Mouse (Mus musculus): ENCODE measurements around the gene Srp54a. TPM values are rescaled to one million over a fixed set of nuclear protein-coding genes. Genes with fewer than 3 reads are reported as not detected.
"Not testable (repeated sequence)": the region's sequence is repeated elsewhere in the genome, so short reads cannot be mapped to it uniquely, and the experiment has no call there.

Srp54a gene
- total RNA-seq, 1 experiment, result 52.4 TPM

DNA sequence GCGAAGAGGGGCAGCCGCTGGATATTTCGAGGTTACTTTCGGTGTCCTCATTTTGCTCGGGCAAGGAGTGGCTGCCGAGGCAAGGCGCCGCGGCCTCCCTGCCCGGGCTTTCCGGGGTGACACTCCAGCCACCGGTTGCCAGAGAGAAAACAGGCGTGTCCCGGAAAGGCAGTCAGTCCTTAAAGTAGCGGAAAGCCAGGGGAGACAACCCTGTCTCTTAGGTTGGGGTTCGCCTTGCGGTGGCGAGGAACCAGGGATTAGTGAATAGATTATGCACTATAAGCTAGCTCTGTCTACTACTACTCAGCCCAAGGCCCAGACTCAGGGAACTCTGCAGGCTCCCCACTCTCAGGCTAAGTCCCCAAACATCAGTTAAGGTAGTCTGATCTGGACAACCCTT lies 44.7 kb downstream of the Srp54a start:
- H3K9me3 ChIP-seq (ENCODE audit: control insufficient read depth, insufficient read depth, low read depth, low read length); H3K4me3 ChIP-seq (ENCODE audit: insufficient read depth in 1 of 2, low read depth in 1 of 2, low read length in 2 of 2, poor library complexity in 1 of 2, severe bottlenecking in 1 of 2); H3K9ac ChIP-seq (ENCODE audit: insufficient read depth, low read depth, low read length, poor library complexity, severe bottlenecking); H3K27ac ChIP-seq (ENCODE audit: insufficient read depth, low read depth, low read length, poor library complexity, severe bottlenecking); in situ Hi-C loops (cut with MboI; ENCODE audit: low sequenced_read_pairs in 2 of 2, unreplicated experiment in 2 of 2); DNase-seq (ENCODE audit: low read depth, low spot score); H3K36me3 ChIP-seq (ENCODE audit: control insufficient read depth, insufficient read depth, low read length, poor library complexity, severe bottlenecking); H3K4me1 ChIP-seq (ENCODE audit: control insufficient read depth in 2 of 2, insufficient read depth in 2 of 2, low read length in 2 of 2, poor library complexity in 1 of 2): not testable (repeated sequence)

- H3K27ac ChIP-seq (ENCODE audit: insufficient read depth, low read depth, low read length, poor library complexity, severe bottlenecking); in situ Hi-C loops (cut with MboI; ENCODE audit: low sequenced_read_pairs in 2 of 2, unreplicated experiment in 2 of 2): not testable (repeated sequence)
Observed at GRCm38 (mm10) chr12:55135540-55135939, 55.5 kb downstream of the Srp54a start.

DNA sequence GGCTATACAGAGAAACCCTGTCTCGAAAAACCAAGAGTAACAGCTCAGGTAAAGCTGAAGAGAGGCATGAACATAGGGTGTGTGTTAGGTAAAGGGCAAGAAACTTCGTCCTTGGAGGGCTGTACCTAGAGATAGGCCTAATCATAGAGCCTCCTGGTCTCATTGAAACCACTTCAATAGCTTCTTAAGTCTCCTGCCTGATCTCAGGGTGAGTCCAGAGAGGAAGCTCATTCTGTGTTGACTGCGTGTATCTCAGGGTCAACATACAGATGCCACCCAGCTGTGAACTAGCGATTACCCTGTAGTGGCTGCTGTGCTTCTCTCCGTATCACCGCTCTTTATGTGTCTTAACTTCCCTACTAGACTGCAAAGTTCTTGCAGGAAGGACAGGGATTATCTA lies 57.8 kb downstream of the Srp54a start:
- in situ Hi-C loops (cut with MboI; ENCODE audit: low sequenced_read_pairs in 2 of 2, unreplicated experiment in 2 of 2); H3K9ac ChIP-seq (ENCODE audit: insufficient read depth, low read depth, low read length, poor library complexity, severe bottlenecking); DNase-seq (ENCODE audit: low read depth, low spot score); H3K4me1 ChIP-seq (ENCODE audit: control insufficient read depth in 2 of 2, insufficient read depth in 2 of 2, low read length in 2 of 2, poor library complexity in 1 of 2); H3K27ac ChIP-seq (ENCODE audit: insufficient read depth, low read depth, low read length, poor library complexity, severe bottlenecking); H3K9me3 ChIP-seq (ENCODE audit: control insufficient read depth, insufficient read depth, low read depth, low read length); H3K4me3 ChIP-seq (ENCODE audit: insufficient read depth in 1 of 2, low read depth in 1 of 2, low read length in 2 of 2, poor library complexity in 1 of 2, severe bottlenecking in 1 of 2); H3K36me3 ChIP-seq (ENCODE audit: control insufficient read depth, insufficient read depth, low read length, poor library complexity, severe bottlenecking): not testable (repeated sequence)

More at GRCm38 (mm10) chr12:55135540-55135939, 55.5 kb downstream of the Srp54a start:
- H3K4me1 ChIP-seq (ENCODE audit: control insufficient read depth in 2 of 2, insufficient read depth in 2 of 2, low read length in 2 of 2, poor library complexity in 1 of 2); H3K4me3 ChIP-seq (ENCODE audit: insufficient read depth in 1 of 2, low read depth in 1 of 2, low read length in 2 of 2, poor library complexity in 1 of 2, severe bottlenecking in 1 of 2); H3K9ac ChIP-seq (ENCODE audit: insufficient read depth, low read depth, low read length, poor library complexity, severe bottlenecking); H3K9me3 ChIP-seq (ENCODE audit: control insufficient read depth, insufficient read depth, low read depth, low read length); H3K36me3 ChIP-seq (ENCODE audit: control insufficient read depth, insufficient read depth, low read length, poor library complexity, severe bottlenecking); DNase-seq (ENCODE audit: low read depth, low spot score): not testable (repeated sequence)

DNA sequence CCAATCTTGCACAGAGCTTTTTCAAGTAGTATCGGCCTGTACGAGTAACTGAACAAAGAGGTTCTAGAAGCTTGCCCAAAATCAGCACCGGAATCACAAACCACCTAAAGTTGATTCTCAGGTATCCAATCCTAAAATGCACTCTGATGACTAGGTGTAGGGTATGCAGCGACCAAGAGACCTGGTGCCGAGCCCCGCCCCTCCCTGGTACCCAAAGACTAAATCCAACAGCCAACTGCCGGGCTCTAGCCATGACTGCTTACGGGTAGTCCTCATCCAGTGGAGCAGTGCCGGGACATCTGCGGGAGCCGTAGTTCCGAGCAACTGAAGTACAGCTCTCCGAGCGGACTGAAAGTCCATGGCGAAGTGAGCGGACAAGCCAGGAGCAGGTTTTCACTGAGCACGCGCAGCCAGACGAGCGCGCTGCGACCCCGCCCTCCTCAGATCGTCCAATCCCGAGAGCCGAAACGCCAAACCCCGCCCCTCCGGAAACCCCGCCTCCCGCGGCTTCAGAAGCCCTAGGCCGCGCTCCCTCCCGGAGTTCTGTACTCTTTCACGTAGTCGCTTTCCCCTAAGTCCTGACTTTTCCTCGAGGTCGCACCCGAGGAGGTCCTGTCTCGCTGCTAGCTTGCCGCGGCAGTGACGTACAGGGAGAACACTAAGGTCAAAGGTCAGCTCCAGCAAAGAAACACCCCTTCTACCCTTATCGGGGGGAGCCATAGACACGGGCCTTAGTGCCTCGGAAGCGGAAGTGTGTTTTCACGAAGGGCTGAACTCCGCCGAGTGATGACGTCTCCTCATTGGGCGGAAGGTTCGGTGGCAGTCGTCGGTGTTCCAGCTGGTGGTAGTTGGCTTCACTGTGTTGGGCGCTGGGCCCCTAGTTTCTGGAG lies 74.7 kb downstream of the Srp54a start, which contains the start of gene Srp54b:
TSS of gene Srp54b (plus strand) at position 546 of the 890 bp plus-strand sequence.
- H3K27ac ChIP-seq (ENCODE audit: insufficient read depth, low read depth, low read length, poor library complexity, severe bottlenecking); in situ Hi-C loops (cut with MboI; ENCODE audit: low sequenced_read_pairs in 2 of 2, unreplicated experiment in 2 of 2); H3K9ac ChIP-seq (ENCODE audit: insufficient read depth, low read depth, low read length, poor library complexity, severe bottlenecking); H3K9me3 ChIP-seq (ENCODE audit: control insufficient read depth, insufficient read depth, low read depth, low read length); H3K36me3 ChIP-seq (ENCODE audit: control insufficient read depth, insufficient read depth, low read length, poor library complexity, severe bottlenecking); H3K4me3 ChIP-seq (ENCODE audit: insufficient read depth in 1 of 2, low read depth in 1 of 2, low read length in 2 of 2, poor library complexity in 1 of 2, severe bottlenecking in 1 of 2); H3K4me1 ChIP-seq (ENCODE audit: control insufficient read depth in 2 of 2, insufficient read depth in 2 of 2, low read length in 2 of 2, poor library complexity in 1 of 2); DNase-seq (ENCODE audit: low read depth, low spot score): not testable (repeated sequence)

GRCm38 (mm10) chr12:55155449-55155783 lies 75.4 kb downstream of the Srp54a start:
- H3K4me3 ChIP-seq (ENCODE audit: insufficient read depth in 1 of 2, low read depth in 1 of 2, low read length in 2 of 2, poor library complexity in 1 of 2, severe bottlenecking in 1 of 2); H3K4me1 ChIP-seq (ENCODE audit: control insufficient read depth in 2 of 2, insufficient read depth in 2 of 2, low read length in 2 of 2, poor library complexity in 1 of 2); H3K9me3 ChIP-seq (ENCODE audit: control insufficient read depth, insufficient read depth, low read depth, low read length); H3K9ac ChIP-seq (ENCODE audit: insufficient read depth, low read depth, low read length, poor library complexity, severe bottlenecking); H3K27ac ChIP-seq (ENCODE audit: insufficient read depth, low read depth, low read length, poor library complexity, severe bottlenecking); DNase-seq (ENCODE audit: low read depth, low spot score); in situ Hi-C loops (cut with MboI; ENCODE audit: low sequenced_read_pairs in 2 of 2, unreplicated experiment in 2 of 2); H3K36me3 ChIP-seq (ENCODE audit: control insufficient read depth, insufficient read depth, low read length, poor library complexity, severe bottlenecking): not testable (repeated sequence)

Other genes with a start within 250 kb of the Srp54a start
- gene Cfl2, start 217.4 kb upstream of the Srp54a start, total RNA-seq (2012; rRNA removed), result 32.6 and 50.9 TPM in 2 replicates
- gene Gm20403, start 93.7 kb upstream of the Srp54a start, total RNA-seq (2012; rRNA removed), result not detected in 2 replicates
- 19.7 and 22.9 TPM in 2 replicates for gene Baz1a, start 65.9 kb upstream of the Srp54a start, total RNA-seq (2012; rRNA removed)
- gene 2700097O09Rik, start 152 bp upstream of the Srp54a start, total RNA-seq (2012; rRNA removed), result 29.9 and 33.1 TPM in 2 replicates
- 4.2 and 6.1 TPM in 2 replicates for gene Fam177a, start 44.2 kb downstream of the Srp54a start, total RNA-seq (2012; rRNA removed)
- 14.4 and 14.7 TPM in 2 replicates for gene Srp54b, start 74.8 kb downstream of the Srp54a start, total RNA-seq (2012; rRNA removed)
- not detected in 2 replicates for gene 1700047I17Rik2, start 119.3 kb downstream of the Srp54a start, total RNA-seq (2012; rRNA removed)
- 17.4 and 31.7 TPM in 2 replicates for gene Srp54c, start 149.9 kb downstream of the Srp54a start, total RNA-seq (2012; rRNA removed)
- gene 1110008L16Rik, start 219.3 kb downstream of the Srp54a start, total RNA-seq (2012; rRNA removed), result 32.5 and 39.0 TPM in 2 replicates
- 11.7 and 12.0 TPM in 2 replicates for gene Ppp2r3c, start 222.7 kb downstream of the Srp54a start, total RNA-seq (2012; rRNA removed)

Data from ES-E14 (cell line).